Mouse (Mus musculus) E14TG2a.4 (cell line): ENCODE measurements around the gene Mcm8.

Source experiments
- H3K27me3 ChIP-seq: 2 replicates; pipeline ENCODE4 v1.6.1; 2014; ENCODE audit warnings: low read length, control low read depth; ENCODE audit not compliant: insufficient read depth
- H3K36me3 ChIP-seq: 2 replicates; pipeline ENCODE4 v1.6.1; 2014; ENCODE audit warnings: low read length, control low read depth; ENCODE audit not compliant: insufficient read depth
- H3K4me1 ChIP-seq: replicated peaks from 2 replicates; pipeline ENCODE4 v1.6.1; 2014; ENCODE audit warnings: low read depth, low read length, control low read depth
- H3K4me3 ChIP-seq: replicated peaks from 2 replicates; pipeline ENCODE4 v1.5.1; 2014; ENCODE audit warnings: mild to moderate bottlenecking, low read length
- H3K9me3 ChIP-seq: 2 replicates; pipeline ENCODE4 v1.6.1; 2014; ENCODE audit warnings: low read length, control low read depth
- CTCF ChIP-seq: conservative IDR thresholded peaks from 2 replicates; pipeline ENCODE4 v1.5.1; 2014; ENCODE audit warnings: low read length
- NANOG ChIP-seq: IDR thresholded peaks from 2 replicates; pipeline ENCODE4 v1.6.1; 2014; ENCODE audit warnings: borderline replicate concordance, low read length, mixed read lengths
- POU5F1 ChIP-seq: IDR thresholded peaks from 2 replicates; pipeline ENCODE4 v1.6.1; 2014; ENCODE audit warnings: low read length, borderline replicate concordance

The Mcm8 gene

GRCm38 (mm10) chr2:132880844-132881645 is 65.1 kb downstream of the Mcm8 start, which contains the start of gene Lrrn4:
Gene Lrrn4, minus strand, starts transcription at chr2:132880891.
- peak within 1 kb of the TSS; percentile 83 for H3K4me3 ChIP-seq
- peaks cover 34% of the 10 kb centered on the region for H3K27me3 ChIP-seq
- H3K36me3 ChIP-seq = peaks cover 17% of the 10 kb centered on the region
- peaks cover 45% of the 10 kb centered on the region for H3K4me1 ChIP-seq
- no peaks in the 10 kb centered on the region for H3K9me3 ChIP-seq
- TF ChIP-seq POU5F1 = no peak
- peak; percentile 83 for TF ChIP-seq NANOG

GRCm38 (mm10) chr2:132884303-132884967 is 68.5 kb downstream of the Mcm8 start:
- H3K4me1 ChIP-seq = peaks cover 31% of the 10 kb centered on the region
- no peaks in the 10 kb centered on the region for H3K36me3 ChIP-seq
- TF ChIP-seq CTCF = no peak
- no peak for TF ChIP-seq NANOG
- TF ChIP-seq POU5F1 = no peak
- H3K4me3 ChIP-seq = no peak overlapping the region
- peaks cover under 1% of the 10 kb centered on the region for H3K27me3 ChIP-seq
- no peaks in the 10 kb centered on the region for H3K9me3 ChIP-seq

- peaks cover 24% of the 10 kb centered on the region for H3K4me1 ChIP-seq
- H3K9me3 ChIP-seq = no peaks in the 10 kb centered on the region
- no peak overlapping the region for H3K4me3 ChIP-seq
- H3K27me3 ChIP-seq = no peaks in the 10 kb centered on the region; the same call in 1 of the 2 replicates
- H3K36me3 ChIP-seq = no peaks in the 10 kb centered on the region
- TF ChIP-seq CTCF (no peak), POU5F1 (no peak), NANOG (no peak)
These were observed 69.4 kb downstream of the Mcm8 start for GRCm38 (mm10) chr2:132885312-132885711.
